Mouse (Mus musculus) Patski (cell line): ENCODE measurements around the gene Il18rap. TPM values are rescaled to one million over a fixed set of nuclear protein-coding genes. Genes with fewer than 3 reads are reported as not detected.
"Not testable (repeated sequence)": the region's sequence is repeated elsewhere in the genome, so short reads cannot be mapped to it uniquely, and the experiment has no call there.

ENCODE experiments used
- ATAC-seq: fragments of 100-300 bp; one replicate; pipeline ENCODE4 v1.8.0; 2021
- CTCF ChIA-PET: fragments of 350-600 bp; sonication (Branson Sonifier 250); formaldehyde crosslinking; loops from one replicate; lab custom pipeline; 2022; ENCODE audit warnings: inconsistent platforms; lab: Charles Lee
- POLR2A ChIA-PET: fragments of 350-600 bp; sonication (Branson Sonifier 250); formaldehyde crosslinking; loops from one replicate; lab custom pipeline; 2022; ENCODE audit warnings: antibody characterized with exemption, inconsistent platforms; lab: Charles Lee
- DNase-seq: peaks from one replicate; pipeline ENCODE4 v3.0.0-alpha.2; 2011; ENCODE audit warnings: low read depth, low spot score
- H3K27me3 ChIP-seq: fragments of 371-371 bp; one replicate; pipeline ENCODE4 v1.5.1; 2021
- CTCF ChIP-seq: fragments of 100-300 bp; IDR thresholded peaks from one replicate; pipeline ENCODE4 v1.5.1; 2021
- in situ Hi-C: fragments of 300-500 bp; cut with MboI; formaldehyde crosslinking; loops from 3 replicates; pipeline ENCODE4 v1.11.1; 2018; ENCODE audit warnings: low pct_unique_long_range_greater_than_20kb, mixed read lengths
- polyA plus RNA-seq: library from polyadenylated mRNA; unstranded; gene quantifications from one replicate; pipeline ENCODE4 v1.2.3, GENCODE M21; 2021

Gene Il18rap
- polyA plus RNA-seq, 1 experiment from 2014 or later, result 0.37 TPM

GRCm38 (mm10) chr1:40597822-40598221, 82.7 kb downstream of the Il18rap start:
- no peak for ATAC-seq
- POLR2A ChIA-PET, result no interaction called here
- no peak for DNase-seq
- no peak for TF ChIP-seq CTCF
- CTCF ChIA-PET, result interaction anchor here (0.9 kb wide), 1 partner anchor 10 kb away, joined by 3 read pairs; no protein-coding TSS in a partner anchor
- in situ Hi-C loops, result no loop called here
- H3K27me3 ChIP-seq, result no peaks in the 10 kb centered on the region

- DNase-seq, ATAC-seq, in situ Hi-C loops, POLR2A ChIA-PET, H3K27me3 ChIP-seq: not testable (repeated sequence)
- CTCF ChIA-PET, result interaction anchor here (1.6 kb wide), 1 partner anchor 15 kb away, joined by 4 read pairs; no protein-coding TSS in a partner anchor
Observed at GRCm38 (mm10) chr1:40599661-40600060, 84.5 kb downstream of the Il18rap start.

GRCm38 (mm10) chr1:40600394-40601327, 85.5 kb downstream of the Il18rap start:
- ATAC-seq, result no peak
- H3K27me3 ChIP-seq, result no peaks in the 10 kb centered on the region
- no peak for TF ChIP-seq CTCF
- CTCF ChIA-PET, result interaction anchor here (1.6 kb wide), 1 partner anchor 16 kb away, joined by 4 read pairs; no protein-coding TSS in a partner anchor
- in situ Hi-C loops, result no loop called here
- no peak for DNase-seq
- POLR2A ChIA-PET, result interaction anchor here (0.6 kb wide), 1 partner anchor 1182 kb away, joined by 3 read pairs; no protein-coding TSS in a partner anchor

Other genes starting within 250 kb of the Il18rap start
- gene Il1rl2, start 190.8 kb upstream of the Il18rap start, polyA plus RNA-seq, result not detected
- gene Il1rl1, start 85.8 kb upstream of the Il18rap start, polyA plus RNA-seq, result 3.6 TPM
- gene Il18r1, start 49.8 kb upstream of the Il18rap start, polyA plus RNA-seq, result not detected
- not detected for gene Slc9a4, start 64.7 kb downstream of the Il18rap start, polyA plus RNA-seq
- gene Slc9a2, start 165.2 kb downstream of the Il18rap start, polyA plus RNA-seq, result 0.13 TPM